Mouse (Mus musculus) liver, embryonic 12.5 days (tissue): ENCODE measurements around the gene Slc47a2. TPM values are rescaled to one million over a fixed set of nuclear protein-coding genes. Genes with fewer than 3 reads are reported as not detected.

Experiments
- ATAC-seq: fragments of 200-750 bp; cut with Nextera tagmentation; 2 replicates; pipeline ENCODE4 v1.8.0; 2017; ENCODE audit warnings: moderate number of reproducible peaks, mild to moderate bottlenecking, moderate library complexity
- H3K27ac ChIP-seq: fragments of 300-500 bp; sonication (generic); 2 replicates; pipeline ENCODE4 v1.5.1; 2016; ENCODE audit warnings: mild to moderate bottlenecking
- H3K27me3 ChIP-seq: fragments of 300-500 bp; sonication (generic); replicated peaks from 2 replicates; pipeline ENCODE4 v1.6.1; 2016; ENCODE audit warnings: mild to moderate bottlenecking, moderate library complexity
- H3K36me3 ChIP-seq: fragments of 300-500 bp; sonication (generic); 2 replicates; pipeline ENCODE4 v1.6.1; 2016; ENCODE audit warnings: mild to moderate bottlenecking, moderate library complexity
- H3K4me1 ChIP-seq: fragments of 300-500 bp; sonication (generic); 2 replicates; pipeline ENCODE4 v1.6.1; 2016
- H3K4me2 ChIP-seq: fragments of 300-500 bp; sonication (generic); 2 replicates; pipeline ENCODE4 v1.6.1; 2016; ENCODE audit warnings: mild to moderate bottlenecking, moderate library complexity
- H3K4me3 ChIP-seq: fragments of 300-500 bp; sonication (generic); 2 replicates; pipeline ENCODE4 v1.5.1; 2016; ENCODE audit warnings: mild to moderate bottlenecking, moderate library complexity
- H3K9ac ChIP-seq: fragments of 300-500 bp; sonication (generic); 2 replicates; pipeline ENCODE4 v1.6.1; 2016; ENCODE audit warnings: mild to moderate bottlenecking, moderate library complexity
- H3K9me3 ChIP-seq: fragments of 300-500 bp; sonication (generic); replicated peaks from 2 replicates; pipeline ENCODE4 v1.6.1; 2016; ENCODE audit warnings: mild to moderate bottlenecking, moderate library complexity
- WGBS: fragments of 180-500 bp; shearing (Covaris S2); methylation state at CpG from one replicate; pipeline ENCODE4 v1.1.7; 2016; ENCODE audit not compliant: insufficient replicate concordance; 5-methylcytosine and 5-hydroxymethylcytosine counted together
- polyA plus RNA-seq: library from polyadenylated mRNA; unstranded; fragments of >200 nt; fragmentation: Nextera tagmentation; extraction: Ambion mirVana; gene quantifications from 2 replicates; pipeline ENCODE4 v1.2.1, GENCODE M21; 2016

Slc47a2 gene
- polyA plus RNA-seq, 1 experiment from 2014 or later = not detected

DNA sequence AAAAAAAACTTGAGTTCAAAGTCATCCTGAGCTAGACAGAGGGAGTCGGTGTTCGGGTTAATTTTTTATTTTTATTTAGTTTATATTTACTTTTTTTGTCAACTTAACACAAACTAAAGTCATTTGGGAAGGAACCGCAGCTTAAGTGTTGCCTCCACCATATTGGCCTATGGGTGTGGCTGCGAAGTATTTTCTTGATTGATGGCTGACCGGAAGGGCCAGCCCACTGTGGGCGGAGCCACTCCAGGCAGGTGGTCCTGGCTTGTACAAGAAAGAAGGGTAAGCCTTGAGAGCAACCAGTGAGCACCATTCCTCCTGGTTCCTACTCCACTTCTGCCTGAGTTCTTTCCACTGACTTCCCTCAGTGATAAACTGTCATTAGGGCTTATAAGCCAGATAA lies 21.4 kb upstream of the Slc47a2 start:
- Histone ChIP-seq H3K36me3 (no peaks in the 10 kb centered on the region), H3K27me3 (peaks cover 25% of the 10 kb centered on the region), H3K4me1 (0 out of 2 replicates have a peak, but pooled peaks cover 5% of the 10 kb centered on the region), H3K27ac (no peak overlapping the region), H3K4me2 (no peak overlapping the region), H3K4me3 (no peak overlapping the region), H3K9ac (no peak overlapping the region), H3K9me3 (no peaks in the 10 kb centered on the region)
- WGBS = 75% methylated on average over 6 of the region's 6 CpGs
- no peak for ATAC-seq

DNA sequence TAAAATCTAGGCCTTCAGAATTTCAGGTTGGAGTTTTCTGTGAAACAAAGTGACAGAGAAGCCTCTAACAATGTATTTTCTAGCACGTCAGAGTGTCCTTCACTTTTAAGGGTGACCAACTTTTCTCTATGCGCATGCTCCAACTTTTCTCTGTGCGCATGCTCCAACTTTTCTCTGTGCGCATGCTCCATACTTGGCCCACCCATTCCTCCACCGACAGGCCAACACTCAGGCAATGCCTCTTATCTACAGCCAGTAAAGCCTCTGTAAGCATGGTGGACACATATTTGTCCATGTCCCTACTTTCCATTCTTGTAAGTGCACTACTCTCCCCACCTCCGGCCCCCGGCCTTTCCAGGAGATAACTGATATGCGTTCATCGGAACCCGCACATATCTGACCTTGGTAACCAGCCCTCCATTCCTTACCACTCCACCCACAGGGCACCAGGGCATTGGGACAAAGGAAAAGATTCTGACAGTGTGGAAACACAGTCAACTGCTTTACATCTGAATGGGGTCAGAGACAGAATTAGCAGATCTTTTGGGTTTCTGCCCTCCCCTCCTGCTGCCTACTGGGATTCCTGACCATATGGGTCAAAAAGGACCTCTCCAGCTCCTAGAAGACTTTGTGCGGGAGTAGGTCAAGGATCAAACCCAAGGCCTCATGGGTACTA lies 19.0 kb upstream of the Slc47a2 start:
- H3K9ac ChIP-seq = no peak overlapping the region
- no peak overlapping the region for H3K27ac ChIP-seq
- H3K9me3 ChIP-seq = no peaks in the 10 kb centered on the region
- H3K36me3 ChIP-seq = no peaks in the 10 kb centered on the region
- peaks cover 18% of the 10 kb centered on the region for H3K27me3 ChIP-seq
- H3K4me2 ChIP-seq = no peak overlapping the region
- no peak for ATAC-seq
- H3K4me3 ChIP-seq = no peak overlapping the region
- 0 out of 2 replicates have a peak, but pooled peaks cover 5% of the 10 kb centered on the region for H3K4me1 ChIP-seq
- 78% methylated on average over 11 of the region's 11 CpGs for WGBS

DNA sequence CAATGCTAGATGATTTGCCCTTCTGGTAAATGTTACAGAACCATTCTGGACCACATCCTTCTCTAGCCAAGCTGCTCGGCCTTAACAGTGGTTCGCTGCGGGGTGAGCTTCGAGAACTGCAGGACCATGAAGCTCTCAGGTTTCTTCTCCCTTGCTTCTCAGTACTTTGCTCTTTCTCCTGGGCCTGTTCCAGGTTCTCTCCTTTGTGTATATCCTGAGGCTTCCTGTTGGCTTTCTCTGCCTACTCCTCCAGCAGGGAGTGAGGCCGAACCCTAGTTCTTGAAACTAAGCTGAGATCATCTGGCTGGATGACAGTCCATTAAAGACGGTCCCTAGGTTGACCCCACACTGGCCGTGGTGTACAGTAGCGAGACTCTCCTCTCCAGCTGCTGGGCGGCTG lies 13.9 kb upstream of the Slc47a2 start:
- peaks cover 10% of the 10 kb centered on the region; the same call in 1 of the 2 replicates for H3K27me3 ChIP-seq
- no peaks in the 10 kb centered on the region for H3K36me3 ChIP-seq
- H3K4me1 ChIP-seq = no peaks in the 10 kb centered on the region
- no peak overlapping the region for H3K9ac ChIP-seq
- ATAC-seq = no peak
- 71% methylated on average over 9 of the region's 9 CpGs for WGBS
- H3K27ac ChIP-seq = no peak overlapping the region
- no peak overlapping the region for H3K4me3 ChIP-seq
- no peaks in the 10 kb centered on the region for H3K9me3 ChIP-seq
- no peak overlapping the region for H3K4me2 ChIP-seq

DNA sequence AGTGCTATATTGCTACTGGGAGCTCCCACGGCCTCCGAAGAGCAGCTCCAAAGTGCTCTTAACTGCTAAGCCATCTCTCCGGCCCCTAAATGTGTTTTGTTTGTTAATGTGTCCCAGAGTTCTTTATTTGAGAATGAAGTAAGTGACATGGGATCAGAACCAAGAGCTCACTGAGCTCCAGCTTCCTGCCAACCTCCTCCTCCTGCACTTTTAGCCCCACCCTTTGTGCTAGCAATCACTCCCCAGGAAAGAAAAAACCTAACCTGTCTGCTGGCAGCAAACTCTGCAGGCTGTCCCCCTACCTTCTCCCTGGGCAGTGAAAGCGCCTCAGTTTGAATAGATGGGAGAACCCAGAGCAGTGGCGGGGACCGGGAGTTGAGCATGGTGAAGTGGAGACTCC lies 13.5 kb upstream of the Slc47a2 start:
- Histone ChIP-seq H3K4me2 (no peak overlapping the region), H3K4me3 (no peak overlapping the region), H3K27ac (no peak overlapping the region), H3K9ac (no peak overlapping the region), H3K36me3 (no peaks in the 10 kb centered on the region), H3K4me1 (no peaks in the 10 kb centered on the region), H3K9me3 (no peaks in the 10 kb centered on the region), H3K27me3 (peaks cover 10% of the 10 kb centered on the region; the same call in 1 of the 2 replicates)
- 56% methylated on average over 6 of the region's 6 CpGs for WGBS
- no peak for ATAC-seq

DNA sequence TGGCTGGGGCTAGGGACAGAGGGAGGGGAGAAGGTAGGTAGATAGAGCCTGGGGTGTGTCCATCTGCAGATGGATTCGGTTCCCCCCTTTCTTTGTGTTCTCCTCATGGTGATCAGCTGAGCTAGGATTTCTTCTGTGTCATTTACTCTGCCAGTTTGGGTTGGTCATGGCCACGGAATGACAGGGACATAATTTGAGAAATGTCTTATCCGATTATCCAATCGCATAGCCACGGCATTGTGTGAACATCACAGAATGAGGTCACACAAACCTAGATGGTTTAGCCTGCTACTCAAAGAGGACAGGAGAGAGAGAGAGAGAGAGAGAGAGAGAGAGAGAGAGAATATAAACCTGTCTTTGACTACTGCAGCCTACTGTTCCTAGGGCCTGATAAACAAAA lies 12.7 kb upstream of the Slc47a2 start:
- Histone ChIP-seq H3K4me2 (no peak overlapping the region), H3K4me1 (no peaks in the 10 kb centered on the region), H3K9ac (no peak overlapping the region), H3K27me3 (peaks cover 10% of the 10 kb centered on the region; the same call in 1 of the 2 replicates), H3K4me3 (no peak overlapping the region), H3K27ac (no peak overlapping the region), H3K36me3 (no peaks in the 10 kb centered on the region), H3K9me3 (no peaks in the 10 kb centered on the region)
- no peak for ATAC-seq
- WGBS = 70% methylated on average over 5 of the region's 5 CpGs

DNA sequence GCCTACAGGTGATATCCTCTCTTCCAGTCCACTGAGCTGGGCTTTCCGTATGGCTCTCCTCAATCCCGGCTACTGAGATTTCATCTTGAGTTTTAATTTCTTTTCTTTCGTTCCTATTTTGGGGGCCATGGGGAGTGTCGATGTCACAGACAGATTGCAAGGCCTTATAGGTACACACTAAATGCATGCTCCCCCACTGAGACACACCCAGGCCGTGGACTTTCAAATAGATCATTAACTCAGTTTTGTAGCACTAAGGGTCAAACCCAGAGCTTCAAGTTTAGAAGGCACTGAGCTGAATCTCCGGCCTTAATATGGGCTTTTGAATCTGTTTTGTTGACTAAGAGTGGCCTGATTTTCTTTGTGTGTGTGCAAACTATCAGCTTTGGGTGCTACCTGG lies 11.7 kb upstream of the Slc47a2 start:
- no peak for ATAC-seq
- H3K4me2 ChIP-seq = no peak overlapping the region
- no peaks in the 10 kb centered on the region for H3K4me1 ChIP-seq
- H3K9me3 ChIP-seq = no peaks in the 10 kb centered on the region
- no peak overlapping the region for H3K4me3 ChIP-seq
- no peak overlapping the region for H3K9ac ChIP-seq
- WGBS = 60% methylated on average over 6 of the region's 6 CpGs
- H3K36me3 ChIP-seq = no peaks in the 10 kb centered on the region
- H3K27me3 ChIP-seq = peaks cover 10% of the 10 kb centered on the region; the same call in 1 of the 2 replicates
- H3K27ac ChIP-seq = no peak overlapping the region

DNA sequence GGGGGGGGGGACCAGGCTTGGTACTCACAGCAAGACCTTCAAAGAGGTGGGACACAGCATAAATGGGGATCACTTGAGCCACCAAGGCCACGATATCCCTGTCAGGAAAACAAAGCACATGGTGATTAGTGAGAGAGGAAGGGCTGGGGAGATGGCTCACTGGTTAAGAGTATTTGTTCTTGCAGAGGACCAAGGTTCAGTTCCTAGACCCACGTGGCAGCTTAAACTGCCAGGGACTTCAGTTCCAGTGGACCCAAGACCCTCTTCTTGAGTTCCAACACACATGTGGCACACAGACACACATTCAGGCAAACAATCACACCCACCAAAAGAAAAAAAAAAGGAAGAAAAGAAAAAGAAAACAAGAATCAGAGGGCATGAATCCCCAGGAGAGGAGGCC lies 10.4 kb upstream of the Slc47a2 start:
- Histone ChIP-seq H3K9ac (no peak overlapping the region), H3K9me3 (no peaks in the 10 kb centered on the region), H3K36me3 (no peaks in the 10 kb centered on the region), H3K27me3 (peaks cover 15% of the 10 kb centered on the region), H3K4me3 (no peak overlapping the region), H3K27ac (no peak overlapping the region), H3K4me1 (no peaks in the 10 kb centered on the region), H3K4me2 (no peak overlapping the region)
- WGBS = 51% methylated on average over 2 of the region's 2 CpGs
- no peak for ATAC-seq

DNA sequence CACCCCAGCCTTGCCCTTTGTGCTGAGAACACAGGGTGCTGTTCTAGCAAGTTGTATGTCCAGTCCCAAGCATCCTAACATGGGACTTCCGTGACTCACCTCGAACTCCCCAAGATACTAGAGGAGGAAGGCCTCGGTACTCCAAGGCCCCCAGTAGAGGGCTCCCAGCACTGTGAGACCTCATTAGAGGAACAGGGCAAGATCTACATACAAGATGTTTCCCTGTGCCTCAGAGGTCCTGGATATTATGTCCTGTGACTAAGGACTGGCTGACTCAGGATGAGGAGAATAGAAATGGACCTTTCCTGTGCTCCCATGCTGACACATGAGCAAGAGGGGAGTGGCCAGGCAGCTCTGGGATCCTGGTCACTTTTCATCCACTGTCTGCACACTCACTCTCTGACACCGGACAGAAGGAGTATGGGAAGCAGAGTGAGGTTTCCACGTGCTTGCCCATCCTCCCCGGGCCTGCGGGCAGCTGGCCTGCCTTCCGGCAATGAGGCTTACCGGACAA lies 9.5 kb upstream of the Slc47a2 start:
- Histone ChIP-seq H3K9me3 (no peaks in the 10 kb centered on the region), H3K9ac (no peak overlapping the region), H3K4me2 (no peak overlapping the region), H3K27me3 (peaks cover 22% of the 10 kb centered on the region), H3K36me3 (no peaks in the 10 kb centered on the region), H3K27ac (no peak overlapping the region), H3K4me1 (no peaks in the 10 kb centered on the region), H3K4me3 (no peak overlapping the region)
- WGBS = 51% methylated on average over 9 of the region's 9 CpGs
- ATAC-seq = no peak

DNA sequence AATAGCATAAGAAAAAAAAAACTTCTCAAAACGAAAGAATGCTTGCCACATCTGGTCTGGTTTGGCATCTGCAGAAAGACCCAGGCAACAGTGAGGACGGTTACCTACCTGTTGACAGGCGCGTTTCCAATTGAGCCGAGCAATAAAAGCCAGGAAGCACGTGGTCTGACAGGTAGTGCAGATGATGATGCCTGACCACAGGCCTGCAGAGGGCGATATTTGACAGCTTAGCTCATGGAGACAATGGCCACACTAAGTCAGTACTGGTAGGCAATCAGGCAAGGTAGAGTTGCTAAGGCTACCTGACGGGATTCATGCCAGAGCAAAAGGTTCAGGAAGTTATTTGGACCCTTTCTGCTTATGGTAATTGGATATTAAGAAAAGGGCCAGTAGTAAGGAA lies 6.7 kb upstream of the Slc47a2 start:
- Histone ChIP-seq H3K9me3 (no peaks in the 10 kb centered on the region), H3K27me3 (peaks cover 41% of the 10 kb centered on the region), H3K4me1 (no peaks in the 10 kb centered on the region), H3K9ac (no peak overlapping the region), H3K27ac (no peak overlapping the region), H3K4me3 (no peak overlapping the region), H3K4me2 (no peak overlapping the region), H3K36me3 (no peaks in the 10 kb centered on the region)
- ATAC-seq = no peak
- WGBS = 2% methylated on average over 8 of the region's 8 CpGs

DNA sequence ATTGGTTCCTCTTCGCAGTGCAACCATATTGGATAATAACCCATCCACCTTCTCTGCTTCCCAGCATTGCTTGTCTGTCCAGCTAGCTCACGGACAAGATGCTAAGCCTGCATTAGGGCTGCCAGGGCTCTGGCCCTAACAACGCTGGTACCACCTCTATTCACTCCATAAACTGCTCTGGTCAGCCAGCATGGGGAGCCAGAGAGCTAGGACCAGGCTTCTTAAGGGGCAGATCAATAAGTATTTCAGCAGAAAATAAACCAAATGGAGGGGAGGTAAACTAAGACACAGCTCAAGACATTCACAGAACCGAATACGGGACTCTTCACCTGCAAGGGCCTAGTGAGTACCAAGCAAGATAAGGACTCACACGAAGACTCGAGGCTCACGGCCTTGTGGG lies 3.5 kb upstream of the Slc47a2 start:
- Histone ChIP-seq H3K9me3 (no peaks in the 10 kb centered on the region), H3K27me3 (peaks cover 73% of the 10 kb centered on the region), H3K36me3 (no peaks in the 10 kb centered on the region), H3K4me1 (no peaks in the 10 kb centered on the region), H3K4me2 (no peak overlapping the region), H3K27ac (no peak overlapping the region), H3K4me3 (no peak overlapping the region), H3K9ac (no peak overlapping the region)
- WGBS = 47% methylated on average over 8 of the region's 8 CpGs
- ATAC-seq = no peak

DNA sequence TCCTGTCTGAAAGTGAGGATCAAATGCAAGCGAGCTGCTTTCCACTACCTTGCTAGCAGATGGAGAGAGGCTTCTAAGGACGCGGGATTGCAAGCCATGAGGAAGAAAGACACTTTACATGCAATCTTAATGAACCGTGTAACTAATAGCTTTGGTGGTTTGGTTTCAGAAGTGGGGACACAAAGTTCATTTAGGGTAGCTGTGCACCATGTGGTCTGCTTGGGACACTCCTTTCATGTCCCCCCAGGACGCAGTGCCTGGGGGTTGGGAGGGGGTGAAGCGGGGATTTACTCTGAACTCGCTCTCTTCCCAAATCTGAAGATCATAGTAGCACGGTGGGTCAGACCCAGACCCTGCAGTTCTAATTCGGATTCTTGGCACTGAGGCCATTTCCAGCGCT lies 689 bp downstream of the Slc47a2 start:
- 33% methylated on average over 10 of the region's 10 CpGs for WGBS
- H3K27me3 ChIP-seq = peaks cover 68% of the 10 kb centered on the region
- H3K9me3 ChIP-seq = no peaks in the 10 kb centered on the region
- no peak overlapping the region for H3K4me3 ChIP-seq
- H3K4me2 ChIP-seq = peak overlapping the region; percentile 56
- H3K4me1 ChIP-seq = no peaks in the 10 kb centered on the region
- H3K36me3 ChIP-seq = no peaks in the 10 kb centered on the region
- ATAC-seq = no peak
- H3K27ac ChIP-seq = no peak overlapping the region
- H3K9ac ChIP-seq = no peak overlapping the region

DNA sequence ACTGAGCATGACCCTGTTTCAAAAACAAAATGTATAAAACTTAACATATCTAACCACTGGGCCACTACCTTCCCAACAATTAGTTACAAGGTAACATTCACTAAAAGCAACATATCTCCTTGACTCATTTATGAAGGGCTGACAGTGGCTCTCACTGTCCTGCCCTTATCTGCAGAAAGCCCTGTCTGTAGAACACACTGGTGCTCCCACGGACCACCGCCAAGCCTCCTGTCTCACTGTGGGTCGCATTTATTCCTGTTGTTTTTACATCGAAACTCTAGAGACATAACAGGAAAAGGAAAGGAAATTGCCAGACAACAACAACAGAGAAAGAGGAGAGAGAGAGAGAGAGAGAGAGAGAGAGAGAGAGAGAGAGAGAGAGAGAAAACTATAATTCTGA lies 1.4 kb downstream of the Slc47a2 start:
- Histone ChIP-seq H3K9me3 (no peaks in the 10 kb centered on the region), H3K36me3 (no peaks in the 10 kb centered on the region), H3K4me3 (no peak overlapping the region), H3K27me3 (peaks cover 65% of the 10 kb centered on the region), H3K4me2 (no peak overlapping the region), H3K4me1 (no peaks in the 10 kb centered on the region), H3K9ac (no peak overlapping the region), H3K27ac (no peak overlapping the region)
- 74% methylated on average over 4 of the region's 4 CpGs for WGBS
- no peak for ATAC-seq

DNA sequence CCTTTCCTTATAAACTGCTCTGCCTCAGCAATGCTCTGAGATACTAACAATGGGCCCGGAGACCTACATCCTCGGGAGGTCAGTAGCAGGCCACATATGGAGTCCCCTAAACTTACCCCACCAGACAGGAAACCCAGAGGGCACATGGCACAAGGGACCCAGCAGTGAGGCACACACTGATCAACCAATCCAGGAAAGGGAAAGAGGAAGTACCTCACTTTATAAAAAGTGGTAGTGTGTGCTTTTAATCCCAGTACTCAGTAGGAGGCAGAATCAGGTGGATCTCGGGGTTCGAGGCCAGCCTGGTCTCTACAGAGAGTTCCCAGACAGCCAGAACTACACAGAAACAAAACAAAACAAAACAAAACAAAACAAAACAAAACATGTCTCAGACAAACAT lies 2.3 kb downstream of the Slc47a2 start:
- no peak overlapping the region for H3K27ac ChIP-seq
- 52% methylated on average over 4 of the region's 4 CpGs for WGBS
- peaks cover 57% of the 10 kb centered on the region for H3K27me3 ChIP-seq

More for the DNA sequence above, 2.3 kb downstream of the Slc47a2 start:
- ATAC-seq = no peak
- Histone ChIP-seq H3K4me1 (no peaks in the 10 kb centered on the region), H3K36me3 (no peaks in the 10 kb centered on the region), H3K9me3 (no peaks in the 10 kb centered on the region), H3K9ac (no peak overlapping the region), H3K4me3 (no peak overlapping the region), H3K4me2 (no peak overlapping the region)
